Mouse (Mus musculus) MEL-GATA-1-ER (cell line): ENCODE measurements around the gene Col23a1.

Experiments used
- DNase-seq: peaks from one replicate; pipeline ENCODE4 v3.0.0-alpha.2; 2012; ENCODE audit warnings: low read depth; ENCODE audit errors: extremely low read depth

Gene Col23a1

DNA sequence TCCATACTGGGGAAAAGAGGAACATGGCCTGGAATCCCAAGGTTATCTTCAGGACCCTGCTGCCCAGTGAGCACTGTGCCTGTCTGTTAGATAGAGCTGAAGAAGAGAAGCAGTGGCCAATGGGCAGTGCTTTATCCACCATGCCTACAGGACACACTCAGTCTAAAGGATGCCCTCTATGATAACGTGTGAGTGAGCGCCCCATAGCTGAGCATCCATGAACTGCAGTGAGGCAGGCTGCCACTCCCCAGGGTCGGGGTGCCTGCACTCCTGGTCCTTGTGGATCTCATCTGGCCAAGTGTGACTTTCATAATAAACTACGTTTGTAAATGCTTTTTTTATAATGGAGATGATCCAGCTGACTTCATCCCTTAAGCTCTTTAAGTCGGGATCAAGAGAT lies 87.5 kb downstream of the Col23a1 start:
- DNase-seq, result no peak

DNA sequence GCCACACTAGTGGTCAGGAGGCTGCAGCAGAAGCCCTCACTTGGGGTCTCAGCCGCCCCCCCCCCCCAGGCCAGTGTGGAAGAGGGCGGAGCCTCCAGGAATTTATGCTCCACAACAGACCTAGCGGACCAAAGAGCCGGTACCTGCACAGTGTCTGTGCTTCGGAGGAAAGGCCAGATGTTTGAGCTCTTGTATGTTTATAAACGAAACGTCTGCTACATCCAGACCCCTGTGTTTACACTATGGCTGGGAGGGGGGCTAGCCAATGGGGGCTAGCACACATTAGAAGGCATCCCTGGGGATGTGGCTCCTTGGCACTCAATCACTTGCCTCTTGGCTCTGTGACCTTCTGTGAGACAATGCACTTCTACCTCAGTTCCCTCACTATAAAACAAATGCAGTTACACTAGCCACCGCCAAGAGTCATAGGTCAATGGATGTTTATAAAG lies 99.2 kb downstream of the Col23a1 start:
- no peak for DNase-seq

DNA sequence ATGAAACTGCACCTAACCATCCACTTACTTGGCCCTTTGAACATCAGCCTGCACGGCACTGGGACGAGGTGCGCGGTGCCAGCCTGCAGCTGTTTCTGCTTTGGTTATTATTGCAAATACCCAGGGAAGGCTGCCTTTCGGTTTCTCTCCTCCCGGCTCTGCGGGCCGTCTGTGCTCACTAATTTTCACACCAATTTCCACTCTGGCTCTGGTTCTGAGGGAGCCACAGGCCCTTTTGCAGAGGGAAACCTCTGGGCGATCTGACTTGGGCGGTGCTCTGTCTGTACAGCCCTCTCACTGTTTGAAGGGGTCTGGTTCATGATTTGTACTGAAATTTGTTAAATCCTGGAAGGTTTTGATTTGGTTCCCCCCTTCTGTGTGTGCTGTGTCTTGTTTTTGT lies 100.0 kb downstream of the Col23a1 start:
- DNase-seq, result no peak

DNA sequence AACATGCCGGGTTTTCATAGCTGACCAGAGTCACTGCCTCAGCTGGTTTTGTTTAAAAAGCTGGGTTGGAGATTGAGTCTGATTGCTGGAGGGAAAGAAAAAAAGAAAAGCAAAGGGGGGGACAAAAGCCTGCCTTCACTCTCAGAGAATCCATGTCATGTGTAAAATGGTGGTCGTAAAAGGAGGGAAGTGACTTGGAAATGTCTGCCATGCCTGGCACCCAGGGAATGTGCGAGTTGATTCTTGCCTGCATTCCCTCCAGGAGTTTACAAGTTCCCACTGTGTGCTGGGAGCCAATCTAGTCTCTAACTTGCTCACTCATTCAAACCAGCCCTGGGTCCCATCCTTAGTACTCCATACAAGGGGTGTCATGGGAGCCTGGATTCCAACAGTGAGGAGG lies 100.8 kb downstream of the Col23a1 start:
- DNase-seq, result no peak

DNA sequence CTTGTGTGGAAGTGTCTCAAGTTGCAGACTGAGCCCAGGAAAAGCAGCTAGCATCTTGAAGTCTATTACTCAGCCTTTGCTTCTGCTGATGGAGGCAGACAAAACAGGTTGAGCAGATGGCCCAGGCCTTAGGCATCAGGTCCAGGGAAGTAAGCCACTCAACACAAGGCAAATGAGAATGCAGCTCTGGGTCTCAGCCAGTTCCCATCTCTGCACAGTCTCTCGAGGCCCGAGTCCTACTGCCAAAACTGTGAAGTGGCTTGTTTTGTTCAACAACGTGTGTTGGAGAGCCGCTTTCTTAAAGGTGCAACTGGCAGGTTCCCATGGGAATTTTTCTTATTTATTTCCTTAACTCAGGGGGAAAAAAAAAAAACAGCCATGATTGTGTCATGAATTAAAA lies 101.8 kb downstream of the Col23a1 start:
- DNase-seq, result no peak

DNA sequence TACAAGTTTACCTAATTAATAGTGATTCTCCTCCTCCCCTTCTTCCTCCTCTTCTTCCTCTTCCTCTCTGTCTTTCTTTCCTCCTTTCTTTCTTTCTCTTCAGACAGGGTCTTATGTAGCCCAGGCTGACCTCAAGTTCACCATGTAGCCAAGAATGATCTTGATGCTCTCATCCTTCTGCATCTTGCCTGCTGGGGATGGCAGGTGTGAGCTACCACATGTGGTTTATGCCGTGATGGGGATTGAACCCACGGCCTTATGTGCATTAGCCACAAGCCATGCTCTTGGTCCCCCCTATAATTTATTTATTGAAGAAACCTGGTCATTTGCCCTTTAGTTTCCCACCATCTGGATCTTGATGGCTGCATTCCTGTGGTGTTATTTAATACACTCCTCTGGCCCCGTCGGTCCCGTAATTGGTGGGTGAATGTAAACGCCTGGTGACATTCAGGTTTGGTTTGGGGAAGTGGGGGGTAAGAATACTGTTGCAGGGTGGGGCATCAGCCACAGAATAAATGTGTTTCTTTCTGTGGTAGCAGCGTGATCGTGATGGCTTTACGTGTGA lies 104.7 kb downstream of the Col23a1 start:
- DNase-seq, result no peak

DNA sequence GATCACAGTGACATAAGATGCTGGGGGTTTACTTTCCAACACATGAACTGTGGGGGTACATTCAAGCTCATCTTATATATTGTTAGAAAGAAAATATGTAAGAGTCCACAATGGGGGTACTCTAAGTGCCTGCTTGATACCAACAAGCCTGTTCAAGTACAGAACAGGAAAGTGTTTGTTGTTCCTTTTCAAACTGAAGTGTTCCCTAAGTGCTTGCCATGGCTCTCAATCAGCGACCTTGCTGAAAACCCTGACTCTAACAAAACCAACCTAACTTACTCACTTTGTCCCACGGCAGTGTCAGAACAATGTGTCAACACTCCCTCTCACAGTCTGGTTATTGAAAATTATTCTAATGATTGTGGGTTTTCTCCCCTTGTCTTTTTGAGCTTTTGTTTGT lies 106.7 kb downstream of the Col23a1 start:
- DNase-seq, result no peak

DNA sequence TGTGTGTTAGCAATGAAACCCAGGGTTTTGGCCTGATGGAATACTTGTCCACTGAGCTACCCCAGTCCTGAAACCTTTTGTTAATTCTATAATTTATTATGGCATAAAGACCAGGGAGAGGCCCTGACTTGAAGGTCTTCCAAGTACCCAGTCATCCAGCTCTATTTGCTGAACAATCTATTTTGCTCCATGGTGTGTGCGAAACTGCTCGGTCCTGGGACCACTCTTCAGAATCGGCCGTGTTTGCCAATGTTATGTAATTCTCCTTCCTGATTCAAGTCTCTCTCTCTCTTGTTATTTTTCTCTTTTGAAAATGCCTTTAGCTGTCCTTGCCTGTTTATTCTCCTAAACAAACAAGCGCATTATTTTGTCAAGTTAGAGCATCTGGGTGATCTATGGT lies 108.4 kb downstream of the Col23a1 start:
- DNase-seq, result no peak

DNA sequence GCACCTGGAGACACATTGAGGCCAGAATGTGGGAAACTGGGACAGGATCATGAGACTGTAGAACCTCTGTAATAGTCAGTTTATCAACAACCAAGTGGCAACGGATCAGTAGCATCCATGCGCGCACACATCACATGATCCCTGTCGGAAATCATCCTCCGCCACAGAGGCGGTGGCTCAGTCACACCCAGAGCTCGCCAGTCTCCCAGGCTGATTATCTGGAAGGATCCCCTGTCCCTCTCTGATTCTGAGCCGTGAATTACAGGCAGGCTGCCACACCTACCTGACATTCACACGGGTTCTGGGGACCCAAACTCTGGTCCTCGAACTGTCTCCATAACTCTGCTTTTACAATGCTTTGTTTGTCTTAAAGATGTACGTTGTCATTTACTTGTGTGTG lies 110.6 kb downstream of the Col23a1 start:
- DNase-seq, result no peak

DNA sequence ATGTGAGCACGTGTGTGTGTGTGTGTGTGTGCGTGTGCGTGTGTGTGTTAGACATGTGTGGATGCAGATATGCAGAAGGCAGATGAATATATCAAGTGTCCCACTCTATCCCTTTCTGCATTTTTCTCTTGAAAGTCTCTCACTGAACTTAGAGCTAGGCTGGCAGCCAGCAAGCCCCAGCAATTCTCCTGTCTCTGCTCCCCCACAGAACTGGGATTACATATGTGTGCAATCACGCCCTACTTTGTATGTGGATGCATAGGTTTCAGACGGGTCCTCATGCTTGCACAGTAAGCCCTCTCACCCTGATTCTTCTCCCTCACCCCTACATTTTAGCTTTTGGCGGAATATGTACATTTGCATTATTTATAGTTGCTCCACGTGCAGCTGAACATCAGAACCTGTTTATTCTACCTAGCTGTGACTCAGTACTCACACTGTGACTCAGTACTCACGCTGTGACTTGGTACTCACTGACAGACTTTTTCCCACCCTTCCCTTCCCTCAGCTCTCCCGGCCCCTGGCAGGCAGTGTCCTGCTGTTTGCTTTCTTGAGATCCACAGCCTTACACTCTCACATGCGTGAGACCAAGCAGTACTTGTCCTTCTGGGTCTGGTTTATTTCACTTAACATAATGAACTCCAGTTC lies 111.9 kb downstream of the Col23a1 start:
- DNase-seq, result no peak

DNA sequence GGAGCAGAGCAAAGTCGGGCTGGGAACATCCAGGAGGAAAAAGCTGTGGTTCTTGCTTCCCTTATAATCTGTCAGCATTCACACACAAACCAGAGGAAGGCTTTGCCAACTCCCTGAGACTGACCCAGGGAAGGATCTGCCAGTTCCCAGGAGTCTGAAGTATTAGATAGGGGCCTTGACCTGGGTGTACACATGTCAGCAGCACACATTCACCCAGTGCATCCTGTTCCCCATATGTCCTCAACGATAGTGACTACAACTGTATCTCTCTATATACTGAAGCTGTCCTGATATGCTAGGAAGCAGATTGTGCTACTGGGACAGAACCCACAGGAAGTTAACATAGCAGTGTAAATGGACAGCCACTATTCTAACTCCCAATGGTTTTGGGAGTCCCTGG lies 114.2 kb downstream of the Col23a1 start:
- no peak for DNase-seq

DNA sequence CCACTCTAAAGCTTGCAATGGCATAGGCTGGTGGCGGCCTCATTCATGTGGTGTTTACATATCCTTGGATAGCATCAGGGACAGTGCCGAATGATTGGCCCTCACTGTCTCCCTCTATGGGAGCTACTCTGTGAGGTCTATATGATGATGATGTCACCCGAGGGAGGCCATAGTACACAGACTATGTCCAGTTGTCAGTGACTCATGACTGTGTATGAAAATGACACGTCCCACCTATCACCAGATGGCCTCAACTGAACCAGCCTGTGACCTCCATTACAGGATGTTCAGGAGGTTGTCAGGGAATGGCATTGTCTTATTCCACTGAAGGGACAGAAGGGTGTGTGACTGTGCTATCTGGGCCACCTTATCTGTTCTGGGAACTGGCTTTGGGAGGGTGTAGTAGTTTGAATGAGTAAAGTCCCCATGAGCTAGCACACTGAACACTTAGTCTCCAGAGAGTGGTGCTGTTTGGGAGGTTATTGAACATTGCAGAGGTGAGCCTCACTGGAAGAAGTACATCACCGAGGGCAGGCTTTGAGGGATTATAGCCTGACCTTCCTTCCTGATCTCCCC lies 115.2 kb downstream of the Col23a1 start:
- no peak for DNase-seq

DNA sequence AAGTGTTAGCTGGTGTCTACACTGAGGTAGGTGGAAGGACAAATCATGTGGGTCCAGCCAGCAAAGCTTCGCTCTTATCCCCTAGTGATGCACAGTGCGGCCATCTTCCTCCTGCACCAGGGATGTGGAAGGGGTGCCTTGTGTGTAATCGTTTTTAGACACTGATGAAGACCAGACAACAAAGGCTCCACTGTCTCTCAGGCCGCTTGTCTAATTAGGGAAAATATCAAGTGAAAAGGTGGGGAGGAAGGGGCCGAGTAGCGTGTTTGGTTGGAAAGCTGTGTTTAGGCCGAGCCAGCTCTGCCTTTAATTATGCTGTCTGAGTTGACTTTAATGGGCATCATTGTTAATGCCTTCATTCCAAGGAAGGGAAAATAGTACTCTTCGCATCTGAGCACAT lies 116.8 kb downstream of the Col23a1 start:
- no peak for DNase-seq

DNA sequence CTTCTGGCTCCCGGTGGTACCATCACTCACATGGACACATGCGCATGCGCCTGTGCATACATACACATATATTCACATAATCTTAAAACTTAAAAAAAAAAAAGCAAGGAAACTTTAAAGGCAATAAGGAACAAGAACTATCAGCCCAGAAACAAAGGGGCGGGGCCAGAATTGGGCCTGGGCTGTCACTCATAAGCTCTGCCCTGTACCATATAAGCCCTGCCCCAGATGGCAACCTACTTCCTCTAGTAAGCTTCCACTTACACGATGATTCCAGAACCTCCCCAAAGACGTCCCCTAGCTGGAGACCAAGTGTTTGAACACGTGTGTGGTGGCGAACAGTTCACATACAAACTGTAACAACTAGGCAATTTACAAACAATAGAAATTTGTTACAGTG lies 117.6 kb downstream of the Col23a1 start:
- no peak for DNase-seq

DNA sequence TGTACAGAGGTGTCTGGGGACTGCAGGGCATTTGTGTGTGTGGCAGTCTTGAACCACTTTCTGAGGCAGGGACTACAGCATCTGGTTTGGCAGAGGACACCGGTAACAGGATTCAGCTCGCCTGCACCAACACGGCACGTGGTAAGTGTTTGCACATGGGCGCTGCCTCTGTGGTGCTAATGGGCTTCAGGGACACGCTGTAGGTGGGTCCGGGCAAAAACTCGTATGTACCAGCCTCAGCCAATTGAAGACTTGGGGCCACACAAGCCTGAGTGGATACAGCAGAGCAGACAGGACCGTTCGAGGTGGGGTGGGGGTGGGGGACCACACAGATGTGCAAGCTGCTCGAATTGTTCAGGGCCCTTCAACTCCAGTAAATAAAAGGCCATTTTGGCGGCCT lies 121.1 kb downstream of the Col23a1 start:
- DNase-seq, result no peak

DNA sequence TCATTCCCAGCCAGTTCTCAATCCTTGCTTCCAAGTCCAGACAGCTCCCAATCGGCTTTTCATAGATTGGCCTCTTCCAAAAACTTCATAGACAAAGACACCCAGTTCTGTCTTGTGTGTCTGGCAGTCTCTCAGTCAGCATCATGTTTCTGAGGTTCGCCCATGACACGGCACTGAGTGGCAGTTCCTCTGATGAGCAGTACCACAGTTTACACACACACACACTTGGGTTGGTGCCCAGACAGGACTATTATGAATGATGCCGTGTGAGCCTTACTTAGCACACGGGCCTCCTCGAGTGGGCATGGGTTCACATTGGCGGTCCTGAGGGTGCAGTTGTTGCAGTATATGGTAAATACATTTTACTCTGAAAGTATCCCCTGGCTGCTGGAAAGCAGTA lies 124.8 kb downstream of the Col23a1 start:
- DNase-seq, result no peak

DNA sequence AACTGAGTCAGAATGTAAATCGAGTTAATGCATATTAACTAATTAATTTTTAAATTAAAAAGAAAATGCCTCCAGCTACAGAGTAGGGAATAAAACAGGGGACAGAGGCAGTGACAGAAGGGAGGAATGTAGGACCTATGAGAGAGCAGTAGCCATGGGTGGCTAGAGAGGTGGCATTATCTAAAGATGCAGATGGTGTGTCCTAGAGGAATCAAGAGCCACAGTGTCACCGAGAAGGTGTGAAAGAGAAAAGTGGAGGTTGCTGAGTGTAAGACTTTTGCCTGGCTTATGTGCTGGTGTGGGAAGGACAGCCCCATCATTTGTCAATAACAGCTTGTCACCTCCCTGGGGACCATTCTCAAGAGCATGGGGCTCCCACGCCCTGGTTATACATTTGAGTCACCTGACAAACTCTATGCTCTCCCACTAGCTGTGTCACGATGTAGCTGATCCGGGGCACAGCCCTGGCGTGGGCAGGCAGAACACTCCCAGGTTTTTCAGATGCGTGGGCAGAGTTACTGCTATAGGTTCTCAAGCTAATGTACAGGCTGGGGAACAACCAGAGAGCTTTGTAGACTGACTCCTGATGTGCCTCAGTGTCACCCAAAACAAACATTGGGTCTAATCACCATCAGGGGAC lies 125.4 kb downstream of the Col23a1 start:
- no peak for DNase-seq

DNA sequence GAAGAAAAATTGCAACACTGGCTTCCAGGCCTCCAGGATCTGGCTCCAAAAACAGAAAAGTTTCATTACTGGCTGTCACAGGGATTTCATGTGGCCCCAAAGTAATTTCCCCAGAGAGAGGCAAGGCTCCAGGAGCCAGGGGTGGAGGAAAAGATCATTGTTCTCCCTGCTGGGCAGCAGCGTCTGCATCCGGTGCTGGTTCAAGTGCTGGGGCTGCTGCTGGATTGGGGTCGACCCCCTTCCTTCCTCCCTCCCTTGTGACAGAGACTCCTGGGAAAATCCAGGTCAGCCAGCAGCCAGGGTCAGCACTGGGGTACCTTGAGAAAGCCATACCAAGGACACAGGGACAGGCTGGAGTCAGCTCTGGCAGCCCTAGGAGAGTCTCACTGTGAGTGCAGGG lies 129.1 kb downstream of the Col23a1 start:
- DNase-seq, result no peak

DNA sequence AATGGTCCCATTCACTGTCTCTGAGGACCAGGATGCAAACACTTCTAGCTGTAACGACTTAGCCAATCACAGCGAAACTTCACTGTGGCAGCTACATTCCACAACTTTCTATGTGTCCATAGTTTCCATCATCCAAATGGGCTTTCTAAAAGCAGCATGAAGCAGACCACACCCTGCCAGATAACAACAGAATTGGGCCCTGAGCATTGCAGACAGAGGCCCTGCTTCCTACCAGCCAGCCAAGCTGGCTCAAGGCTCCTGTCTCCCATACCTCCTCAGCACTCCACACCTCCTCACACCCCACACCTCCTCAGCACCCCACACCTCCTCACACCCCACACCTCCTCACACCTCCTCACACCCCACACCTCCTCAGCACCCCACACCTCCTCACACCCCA lies 132.2 kb downstream of the Col23a1 start:
- no peak for DNase-seq

DNA sequence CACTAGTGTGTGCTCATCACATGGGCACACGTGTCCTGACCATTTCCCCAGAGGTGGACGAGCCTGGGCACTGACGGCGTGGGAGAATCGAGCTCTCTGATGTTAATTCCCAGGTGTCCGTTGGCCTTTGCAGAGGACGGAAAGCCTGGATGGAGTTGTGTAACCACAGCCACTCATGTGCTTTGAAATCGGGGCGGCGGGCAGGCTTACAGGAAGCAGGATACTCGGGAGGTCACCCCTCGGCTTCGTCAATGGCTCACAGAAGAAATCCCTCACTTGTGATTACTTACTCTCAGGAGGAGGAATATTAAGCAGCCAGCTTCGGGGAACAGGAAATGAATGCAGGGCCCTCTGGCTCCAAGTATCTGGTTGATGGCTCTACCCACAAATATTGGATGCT lies 133.0 kb downstream of the Col23a1 start:
- no peak for DNase-seq

DNA sequence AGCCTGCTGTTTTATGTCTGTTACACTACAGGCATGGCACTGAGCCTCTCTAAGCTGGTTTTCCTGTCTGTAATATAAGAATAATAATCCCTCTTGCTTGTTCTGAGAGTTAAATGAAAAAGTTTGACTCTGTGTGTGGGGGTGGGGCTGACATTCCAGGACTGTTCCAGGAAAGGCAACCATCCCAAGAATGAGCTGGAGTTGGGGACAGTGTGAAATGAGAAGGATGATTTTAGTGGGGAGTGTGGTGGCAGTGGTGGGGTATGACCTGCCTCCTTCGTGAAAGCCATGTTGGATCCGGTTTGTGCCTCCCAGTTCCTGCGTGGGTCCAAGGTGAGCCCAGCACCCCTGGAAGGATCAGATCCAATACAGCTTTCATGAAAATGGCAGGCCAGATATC lies 136.4 kb downstream of the Col23a1 start:
- no peak for DNase-seq

DNA sequence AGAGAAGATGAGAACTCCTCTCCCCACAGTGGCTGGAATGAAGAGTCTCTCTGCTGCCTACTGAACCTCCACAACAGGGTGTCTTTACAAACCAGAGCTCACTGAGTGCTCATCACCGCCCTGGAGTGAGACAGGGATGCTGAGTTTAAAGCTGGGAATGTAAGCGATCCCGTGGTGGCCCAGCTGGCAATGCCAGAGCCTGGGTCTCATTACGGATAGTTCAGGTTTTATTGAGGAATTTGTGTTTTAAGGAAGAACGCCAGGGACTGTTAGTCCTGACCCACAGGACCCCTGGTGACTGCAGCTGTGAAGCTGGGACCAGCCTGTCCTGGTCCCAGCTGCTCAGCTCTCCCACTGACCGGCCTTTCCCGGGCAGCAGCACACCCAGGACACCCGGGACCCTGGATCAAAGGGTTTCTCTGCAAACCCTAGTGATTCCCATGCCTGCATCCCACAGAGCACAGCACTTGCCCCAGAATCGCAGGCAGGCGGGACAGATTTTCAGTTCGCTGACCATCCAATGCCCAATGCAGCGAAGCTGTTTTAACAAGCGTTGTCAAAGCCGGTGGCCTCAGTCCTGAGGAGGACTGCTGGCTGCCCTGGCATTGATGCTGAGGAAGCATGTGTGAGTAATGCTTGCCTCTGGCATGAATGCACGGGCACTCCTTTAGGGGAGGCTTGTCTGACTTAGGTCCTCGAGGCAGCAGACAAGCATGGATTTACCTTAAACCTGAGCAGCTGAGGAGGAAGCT lies 139.9 kb downstream of the Col23a1 start:
- no peak for DNase-seq
